Mouse (Mus musculus) liver, embryonic 13.5 days (tissue): ENCODE measurements around the gene Rnf114. TPM values are rescaled to one million over a fixed set of nuclear protein-coding genes. Genes with fewer than 3 reads are reported as not detected.

Experiments used
- ATAC-seq: fragments of 200-750 bp; cut with Nextera tagmentation; 2 replicates; pipeline ENCODE4 v1.8.0; 2017; ENCODE audit warnings: low read depth, mild to moderate bottlenecking, moderate number of reproducible peaks, moderate library complexity
- DNase-seq: peaks from one replicate; pipeline ENCODE4 v3.0.0; 2022
- H3K27ac ChIP-seq: fragments of 300-500 bp; sonication (generic); 2 replicates; pipeline ENCODE4 v1.5.1; 2015; ENCODE audit warnings: moderate library complexity, mild to moderate bottlenecking, inconsistent platforms
- H3K27me3 ChIP-seq: fragments of 300-500 bp; sonication (generic); 2 replicates; pipeline ENCODE4 v1.6.1; 2015; ENCODE audit warnings: mild to moderate bottlenecking, inconsistent platforms
- H3K36me3 ChIP-seq: fragments of 300-500 bp; sonication (generic); 2 replicates; pipeline ENCODE4 v1.6.1; 2015; ENCODE audit warnings: mild to moderate bottlenecking, inconsistent platforms
- H3K4me1 ChIP-seq: fragments of 300-500 bp; sonication (generic); replicated peaks from 2 replicates; pipeline ENCODE4 v1.6.1; 2015; ENCODE audit warnings: inconsistent platforms
- H3K4me2 ChIP-seq: fragments of 300-500 bp; sonication (generic); 2 replicates; pipeline ENCODE4 v1.6.1; 2015; ENCODE audit warnings: inconsistent platforms, mild to moderate bottlenecking, moderate library complexity
- H3K4me3 ChIP-seq: fragments of 300-500 bp; sonication (generic); replicated peaks from 2 replicates; pipeline ENCODE4 v1.5.1; 2015; ENCODE audit warnings: mild to moderate bottlenecking, inconsistent platforms
- H3K9ac ChIP-seq: fragments of 300-500 bp; sonication (generic); 2 replicates; pipeline ENCODE4 v1.6.1; 2015; ENCODE audit warnings: mild to moderate bottlenecking, inconsistent platforms
- H3K9me3 ChIP-seq: fragments of 300-500 bp; sonication (generic); replicated peaks from 2 replicates; pipeline ENCODE4 v1.6.1; 2016; ENCODE audit warnings: inconsistent platforms
- WGBS: fragments of 180-500 bp; shearing (Covaris S2); methylation state at CpG from one replicate; pipeline ENCODE4 v1.1.7; 2015; ENCODE audit not compliant: insufficient replicate concordance; 5-methylcytosine and 5-hydroxymethylcytosine counted together
- polyA plus RNA-seq: library from polyadenylated mRNA; unstranded; fragments of >200 nt; fragmentation: Nextera tagmentation; extraction: Ambion mirVana; gene quantifications from 2 replicates; pipeline ENCODE4 v1.2.1, GENCODE M21; 2015

Gene Rnf114
- polyA plus RNA-seq, 1 experiment from 2014 or later = 32.5 TPM

- Histone ChIP-seq H3K4me3 (no peak overlapping the region), H3K4me1 (peaks cover 13% of the 10 kb centered on the region), H3K36me3 (no peaks in the 10 kb centered on the region), H3K27ac (no peak overlapping the region), H3K9ac (no peak overlapping the region), H3K27me3 (peaks cover 41% of the 10 kb centered on the region), H3K4me2 (peak overlapping the region; percentile 32), H3K9me3 (no peaks in the 10 kb centered on the region)
- DNase-seq (no peak), ATAC-seq (no peak)
- 13% methylated on average over 27 of the region's 27 CpGs for WGBS
Observed at GRCm38 (mm10) chr2:167559413-167559812, 67.0 kb downstream of the Rnf114 start.

GRCm38 (mm10) chr2:167562101-167562500, 69.7 kb downstream of the Rnf114 start:
- Histone ChIP-seq H3K9me3 (no peaks in the 10 kb centered on the region), H3K4me2 (no peak overlapping the region), H3K27me3 (peaks cover 44% of the 10 kb centered on the region), H3K9ac (no peak overlapping the region), H3K36me3 (no peaks in the 10 kb centered on the region), H3K4me3 (no peak overlapping the region), H3K27ac (no peak overlapping the region), H3K4me1 (peaks cover 20% of the 10 kb centered on the region)
- ATAC-seq (no peak), DNase-seq (no peak)
- 50% methylated on average over 8 of the region's 8 CpGs for WGBS

- no peak overlapping the region for H3K27ac ChIP-seq
- H3K9ac ChIP-seq = no peak overlapping the region
- 51% methylated on average over 5 of the region's 5 CpGs for WGBS
- peaks cover 44% of the 10 kb centered on the region for H3K27me3 ChIP-seq
- no peak overlapping the region for H3K4me2 ChIP-seq
- H3K36me3 ChIP-seq = no peaks in the 10 kb centered on the region
- ATAC-seq (no peak), DNase-seq (no peak)
- H3K4me3 ChIP-seq = no peak overlapping the region
- no peaks in the 10 kb centered on the region for H3K9me3 ChIP-seq
- H3K4me1 ChIP-seq = peaks cover 20% of the 10 kb centered on the region
Observed at GRCm38 (mm10) chr2:167563035-167563434, 70.6 kb downstream of the Rnf114 start.

GRCm38 (mm10) chr2:167563703-167564102, 71.3 kb downstream of the Rnf114 start:
- Histone ChIP-seq H3K36me3 (no peaks in the 10 kb centered on the region), H3K4me2 (no peak overlapping the region), H3K27ac (no peak overlapping the region), H3K9ac (no peak overlapping the region), H3K27me3 (peaks cover 39% of the 10 kb centered on the region), H3K4me3 (no peak overlapping the region), H3K9me3 (no peaks in the 10 kb centered on the region), H3K4me1 (peaks cover 20% of the 10 kb centered on the region)
- 51% methylated on average over 12 of the region's 12 CpGs for WGBS
- ATAC-seq = no peak
- no peak for DNase-seq

DNA sequence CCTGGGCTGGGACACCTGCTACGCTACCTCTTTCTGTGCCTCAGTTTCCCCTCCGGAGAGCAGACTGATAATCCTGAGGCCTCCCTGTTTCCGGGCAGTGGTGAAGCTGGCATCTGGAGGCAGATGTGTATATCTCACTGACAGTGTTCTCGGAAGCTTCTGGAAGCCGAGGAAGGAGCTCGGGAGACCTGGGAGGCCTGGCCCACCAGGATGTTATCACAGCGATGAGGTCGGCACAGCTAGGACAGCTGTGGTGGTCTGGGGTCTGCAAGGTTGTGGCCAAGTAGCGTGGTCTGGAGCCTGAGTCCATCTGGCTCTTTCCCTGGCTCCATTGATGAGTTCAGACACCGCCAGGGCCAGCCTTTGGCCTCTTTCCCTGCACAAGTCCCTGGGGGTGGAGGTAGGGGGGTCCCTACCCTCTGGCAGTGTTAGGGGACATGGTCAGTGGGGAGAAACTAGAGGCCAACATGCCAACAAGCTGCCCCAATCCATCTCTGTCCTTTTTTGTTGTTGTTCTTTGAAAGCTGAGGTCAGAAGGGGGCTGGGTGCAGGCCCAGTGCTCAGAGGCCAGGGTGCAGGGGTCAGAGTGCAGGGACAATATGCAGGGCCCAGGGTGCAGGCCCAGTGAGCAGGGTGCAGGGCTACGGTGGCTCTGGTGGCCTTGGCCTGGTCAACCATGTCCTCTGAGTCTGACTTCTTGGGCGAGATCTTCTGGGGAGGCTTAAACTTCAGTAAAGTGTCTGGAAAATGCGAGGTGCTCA, 72.3 kb downstream of the Rnf114 start:
- no peaks in the 10 kb centered on the region for H3K9me3 ChIP-seq
- H3K27ac ChIP-seq = peak overlapping the region; percentile 69
- peak; percentile 86 for ATAC-seq
- WGBS = 73% methylated on average over 13 of the region's 13 CpGs
- no peak for DNase-seq
- H3K4me2 ChIP-seq = no peak overlapping the region
- no peak overlapping the region for H3K4me3 ChIP-seq
- H3K36me3 ChIP-seq = no peaks in the 10 kb centered on the region
- H3K9ac ChIP-seq = no peak overlapping the region
- peaks cover 16% of the 10 kb centered on the region for H3K4me1 ChIP-seq
- H3K27me3 ChIP-seq = peaks cover 31% of the 10 kb centered on the region

DNA sequence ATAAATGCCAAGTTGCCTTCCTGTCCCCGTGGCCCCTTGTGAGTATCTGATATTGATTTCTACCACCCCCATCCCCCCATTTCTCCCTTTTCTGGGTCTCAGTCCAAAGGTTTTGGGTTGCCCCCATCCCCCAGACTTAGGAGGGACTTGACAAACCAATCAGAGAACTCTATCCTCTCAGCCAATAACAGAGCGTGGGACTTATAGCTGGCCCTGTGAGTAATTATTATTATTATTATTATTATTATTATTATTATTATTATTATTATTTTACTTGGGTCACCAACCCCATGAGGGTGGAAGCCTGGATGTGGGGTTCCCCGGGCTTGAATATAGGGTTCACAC, 72.8 kb downstream of the Rnf114 start:
- peak overlapping the region; percentile 34 for H3K4me3 ChIP-seq
- DNase-seq = no peak
- H3K4me2 ChIP-seq = peak overlapping the region; percentile 40
- no peaks in the 10 kb centered on the region for H3K9me3 ChIP-seq
- no peak overlapping the region for H3K9ac ChIP-seq
- peaks cover 25% of the 10 kb centered on the region for H3K27me3 ChIP-seq
- ATAC-seq = peak; percentile 60; the same call in 1 of the 2 replicates
- peak overlapping the region; percentile 74 for H3K27ac ChIP-seq
- peaks cover 16% of the 10 kb centered on the region for H3K4me1 ChIP-seq
- WGBS = 59% methylated on average over 3 of the region's 3 CpGs
- no peaks in the 10 kb centered on the region for H3K36me3 ChIP-seq

DNA sequence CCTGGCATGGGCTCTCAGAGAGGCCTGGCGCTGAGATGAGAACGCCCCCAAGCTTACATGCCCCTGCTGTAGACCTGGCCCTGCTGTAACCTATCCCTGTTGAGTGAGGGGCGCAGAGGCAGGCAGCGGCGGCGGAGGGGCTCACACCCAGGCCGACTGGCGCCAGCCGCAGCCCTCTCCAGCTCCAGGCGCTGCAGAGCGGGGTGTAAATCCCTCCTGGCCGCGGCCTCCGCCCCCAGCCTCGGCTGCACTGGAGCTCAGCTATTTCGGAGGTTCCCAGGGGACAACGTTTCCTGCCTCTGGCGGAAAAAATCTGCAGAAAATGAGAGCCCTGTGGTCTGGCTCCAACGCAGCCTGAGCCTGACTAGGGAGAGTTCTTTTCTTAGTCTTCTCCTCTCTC, 73.2 kb downstream of the Rnf114 start:
- peak overlapping the region; percentile 40 for H3K4me2 ChIP-seq

More for the DNA sequence above, 73.2 kb downstream of the Rnf114 start:
- Histone ChIP-seq H3K9ac (peak overlapping the region; percentile 56; the same call in 1 of the 2 replicates), H3K36me3 (no peaks in the 10 kb centered on the region), H3K9me3 (no peaks in the 10 kb centered on the region), H3K4me3 (peak overlapping the region; percentile 34), H3K4me1 (peaks cover 16% of the 10 kb centered on the region), H3K27ac (peak overlapping the region; percentile 74), H3K27me3 (peaks cover 21% of the 10 kb centered on the region)
- 34% methylated on average over 19 of the region's 19 CpGs for WGBS
- no peak for DNase-seq
- 0 out of 2 replicates have a peak, but pooled peaks have one; percentile 16 for ATAC-seq

Other genes starting within 250 kb of the Rnf114 start
- gene B4galt5, start 143.5 kb upstream of the Rnf114 start, polyA plus RNA-seq = 2.9 and 3.2 TPM in 2 replicates
- 12.0 and 13.4 TPM in 2 replicates for gene Slc9a8, start 70.9 kb upstream of the Rnf114 start, polyA plus RNA-seq
- 7.0 and 9.4 TPM in 2 replicates for gene Spata2, start 242 bp downstream of the Rnf114 start, polyA plus RNA-seq
- gene Snai1, start 45.5 kb downstream of the Rnf114 start, polyA plus RNA-seq = 1.8 and 2.5 TPM in 2 replicates
- 205 and 229 TPM in 2 replicates for gene Ube2v1, start 139.4 kb downstream of the Rnf114 start, polyA plus RNA-seq
- gene Gm20431, start 168.9 kb downstream of the Rnf114 start, polyA plus RNA-seq = 2.9 TPM in 1 of 2 replicates, not detected in the other
- gene Cebpb, start 196.3 kb downstream of the Rnf114 start, polyA plus RNA-seq = 6.3 and 7.4 TPM in 2 replicates
- gene Tmem189, start 197.2 kb downstream of the Rnf114 start, polyA plus RNA-seq = 16.1 and 17.1 TPM in 2 replicates